Mouse (Mus musculus) lung, postnatal 0 days (tissue): ENCODE measurements around the gene Chil1. TPM values are rescaled to one million over a fixed set of nuclear protein-coding genes. Genes with fewer than 3 reads are reported as not detected.

Source experiments
- ATAC-seq: fragments of 200-750 bp; cut with Nextera tagmentation; 2 replicates; pipeline ENCODE4 v1.8.0; 2017; ENCODE audit warnings: moderate library complexity
- DNase-seq: peaks from one replicate; pipeline ENCODE4 v3.0.0-alpha.2; 2016; ENCODE audit warnings: low spot score
- H3K27ac ChIP-seq: fragments of 300-500 bp; sonication (generic); 2 replicates; pipeline ENCODE4 v1.5.1; 2014; ENCODE audit warnings: antibody characterized with exemption, mild to moderate bottlenecking, low read length, mixed read lengths
- H3K27me3 ChIP-seq: fragments of 300-500 bp; sonication (generic); replicated peaks from 2 replicates; pipeline ENCODE4 v1.6.1; 2014; ENCODE audit warnings: low read length, mixed read lengths; ENCODE audit not compliant: insufficient read depth
- H3K36me3 ChIP-seq: fragments of 300-500 bp; sonication (generic); 2 replicates; pipeline ENCODE4 v1.6.1; 2014; ENCODE audit warnings: low read length, mixed read lengths; ENCODE audit not compliant: insufficient read depth
- H3K4me1 ChIP-seq: fragments of 300-500 bp; sonication (generic); 2 replicates; pipeline ENCODE4 v1.6.1; 2014; ENCODE audit warnings: antibody characterized with exemption, low read depth, low read length, mixed read lengths; ENCODE audit not compliant: insufficient read depth
- H3K4me2 ChIP-seq: fragments of 300-500 bp; sonication (generic); replicated peaks from 2 replicates; pipeline ENCODE4 v1.6.1; 2014; ENCODE audit warnings: low read depth, mild to moderate bottlenecking, low read length, moderate library complexity, mixed read lengths
- H3K4me3 ChIP-seq: fragments of 300-500 bp; sonication (generic); 2 replicates; pipeline ENCODE4 v1.5.1; 2014; ENCODE audit warnings: low read depth, low read length
- H3K9ac ChIP-seq: fragments of 300-500 bp; sonication (generic); replicated peaks from 2 replicates; pipeline ENCODE4 v1.6.1; 2014; ENCODE audit warnings: low read depth, mild to moderate bottlenecking
- H3K9me3 ChIP-seq: fragments of 300-500 bp; sonication (generic); 2 replicates; pipeline ENCODE4 v1.6.1; 2016; ENCODE audit warnings: low read length, mixed read lengths
- CTCF ChIP-seq: IDR thresholded peaks from 2 replicates; pipeline ENCODE4 v1.5.1; 2016; ENCODE audit warnings: antibody characterized with exemption, mild to moderate bottlenecking
- EP300 ChIP-seq: IDR thresholded peaks from 2 replicates; pipeline ENCODE4 v1.6.1; 2016; ENCODE audit warnings: antibody characterized with exemption, mild to moderate bottlenecking, control low read depth
- WGBS: fragments of 180-500 bp; shearing (Covaris S2); extraction: QIAGEN DNeasy Blood & Tissue Kit; methylation state at CpG from one replicate; pipeline ENCODE4 v1.1.7; 2014; 5-methylcytosine and 5-hydroxymethylcytosine counted together
- polyA plus RNA-seq: library from polyadenylated mRNA; unstranded; fragments of >200 nt; fragmentation: Nextera tagmentation; extraction: Ambion mirVana; gene quantifications from 2 replicates; pipeline ENCODE4 v1.2.1, GENCODE M21; 2015

Gene Chil1
- polyA plus RNA-seq, 1 experiment from 2014 or later = 550 TPM

DNA sequence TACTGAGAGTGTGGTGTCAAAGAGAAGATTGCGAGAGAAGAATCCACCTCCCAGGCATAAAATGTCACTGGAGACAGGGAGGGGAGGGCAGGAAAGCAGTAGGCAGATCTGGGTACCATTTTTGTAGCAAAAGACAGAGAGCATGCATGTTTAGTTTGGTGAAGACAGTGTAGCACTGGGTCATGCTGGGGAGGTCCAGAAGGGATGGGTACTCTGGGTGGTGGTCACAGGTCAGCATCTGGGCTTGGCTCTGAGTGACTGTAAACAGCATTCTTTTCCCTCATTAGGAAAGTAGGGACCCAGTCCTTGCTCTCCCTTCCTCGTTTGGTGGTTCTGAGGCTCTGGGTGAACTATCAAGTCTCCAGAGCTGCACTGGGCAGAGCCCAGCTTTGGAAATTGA is 18.5 kb downstream of the Chil1 start:
- ATAC-seq (no peak), DNase-seq (no peak)
- WGBS = 52% methylated on average over 2 of the region's 2 CpGs
- Histone ChIP-seq H3K4me1 (peaks cover 15% of the 10 kb centered on the region; the same call in 1 of the 2 replicates), H3K27ac (no peak overlapping the region), H3K9me3 (no peaks in the 10 kb centered on the region), H3K9ac (no peak overlapping the region), H3K4me3 (no peak overlapping the region), H3K36me3 (no peaks in the 10 kb centered on the region), H3K4me2 (no peak overlapping the region), H3K27me3 (no peaks in the 10 kb centered on the region)
- TF ChIP-seq EP300 = no peak
- no peak for TF ChIP-seq CTCF

DNA sequence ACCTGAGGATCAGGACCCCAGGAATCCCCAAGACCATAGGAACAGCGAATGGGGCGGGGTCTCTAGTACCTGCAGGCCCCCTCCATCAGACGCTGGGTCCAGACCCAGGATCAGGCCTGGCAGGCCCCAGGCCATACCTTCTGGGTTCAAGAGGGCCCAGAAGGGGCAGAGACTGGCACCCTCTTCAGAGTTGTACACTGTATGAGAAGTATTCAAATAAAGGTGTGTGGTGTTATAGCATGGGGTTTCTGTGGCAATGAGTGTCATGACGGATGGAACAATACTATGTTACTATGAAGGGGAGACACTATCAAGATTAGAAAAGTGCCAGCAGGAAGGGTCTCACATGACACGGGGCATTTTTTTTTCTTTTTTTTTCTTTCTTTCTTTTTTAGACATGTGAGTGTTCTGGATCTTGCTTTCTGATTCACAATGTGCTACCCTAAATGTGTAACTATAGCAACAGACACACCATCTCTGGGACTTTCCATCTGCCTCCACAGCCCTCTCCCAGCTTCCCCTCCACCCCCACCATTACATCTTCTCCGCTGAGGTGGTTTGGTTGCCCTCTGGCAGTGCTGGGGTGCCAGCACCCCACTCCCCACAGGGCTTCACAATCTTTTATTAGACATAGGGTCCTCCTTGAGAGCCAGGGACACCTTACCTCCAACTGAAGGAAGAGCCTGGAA is 19.2 kb downstream of the Chil1 start:
- H3K4me1 ChIP-seq = 0 out of 2 replicates have a peak, but pooled peaks cover 15% of the 10 kb centered on the region

DNA sequence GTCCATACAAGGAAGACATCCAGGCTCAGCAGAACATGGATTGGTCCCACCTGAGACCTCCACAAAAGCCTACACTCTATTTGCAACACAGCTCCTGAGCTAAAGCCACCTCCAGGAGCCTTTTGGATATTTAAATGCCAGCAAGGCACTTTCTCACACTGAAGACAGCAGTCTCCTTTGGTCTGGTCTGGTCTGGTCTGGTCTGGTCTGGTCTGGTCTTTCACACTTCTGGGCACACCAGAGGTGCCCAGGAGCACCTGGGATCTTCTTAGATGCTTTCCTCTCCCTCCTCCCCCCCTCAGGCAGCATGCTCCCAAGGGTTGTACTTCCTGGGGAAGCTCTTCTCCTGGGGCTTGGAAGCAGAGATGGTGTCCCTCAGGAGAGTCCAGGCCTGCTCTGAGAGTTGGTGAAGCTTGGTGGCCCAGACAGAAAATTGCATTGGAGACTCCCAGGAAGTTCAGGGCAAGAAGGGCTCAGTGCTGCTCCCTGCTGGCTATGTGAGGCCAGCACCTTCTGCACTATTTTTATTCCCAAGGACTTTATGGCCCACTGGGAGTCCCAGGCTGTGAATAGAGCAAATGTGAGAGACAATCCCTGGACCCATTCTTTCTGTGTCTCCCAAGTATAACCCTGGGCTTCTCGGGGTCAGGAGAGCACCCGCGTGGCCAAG is 19.9 kb downstream of the Chil1 start:
- Histone ChIP-seq H3K27me3 (no peaks in the 10 kb centered on the region), H3K4me1 (0 out of 2 replicates have a peak, but pooled peaks cover 15% of the 10 kb centered on the region), H3K4me3 (no peak overlapping the region), H3K36me3 (no peaks in the 10 kb centered on the region), H3K4me2 (no peak overlapping the region), H3K27ac (peak overlapping the region; percentile 65; the same call in 1 of the 2 replicates), H3K9ac (no peak overlapping the region), H3K9me3 (no peaks in the 10 kb centered on the region)
- WGBS = 47% methylated on average over 3 of the region's 3 CpGs
- ATAC-seq (peak; percentile 13; the same call in 1 of the 2 replicates), DNase-seq (peak; percentile 81)
- TF ChIP-seq EP300 (no peak), CTCF (peak; percentile 87)

More for the DNA sequence above, 19.2 kb downstream of the Chil1 start:
- peak; percentile 70 for DNase-seq
- Histone ChIP-seq H3K9me3 (no peaks in the 10 kb centered on the region), H3K36me3 (no peaks in the 10 kb centered on the region), H3K4me2 (no peak overlapping the region), H3K27ac (peak overlapping the region; percentile 65), H3K4me3 (no peak overlapping the region), H3K27me3 (no peaks in the 10 kb centered on the region), H3K9ac (no peak overlapping the region)
- TF ChIP-seq CTCF (no peak), EP300 (0 out of 2 replicates have a peak, but pooled peaks have one; percentile 20)
- 73% methylated on average over 6 of the region's 6 CpGs for WGBS
- peak; percentile 65 for ATAC-seq

DNA sequence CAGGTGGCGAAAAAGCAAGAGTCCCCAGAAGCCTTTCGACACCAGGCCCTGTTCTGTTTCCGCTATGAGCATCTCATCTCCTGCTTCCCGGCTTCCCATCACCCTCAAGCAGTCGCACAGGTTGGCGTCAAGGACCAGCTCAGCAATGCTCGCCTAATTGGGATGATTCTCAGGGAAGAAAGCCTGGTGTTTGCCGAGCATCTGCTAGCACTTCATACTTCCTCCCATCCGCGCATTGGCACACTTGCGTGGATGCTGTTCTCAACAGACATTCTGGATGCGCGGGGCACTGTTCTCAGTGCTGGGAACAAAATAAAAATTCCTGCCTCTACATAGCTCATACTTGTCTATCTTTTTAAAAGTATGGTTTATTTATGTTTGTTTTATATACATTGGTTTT is 22.3 kb downstream of the Chil1 start:
- Histone ChIP-seq H3K9ac (no peak overlapping the region), H3K9me3 (no peaks in the 10 kb centered on the region), H3K4me3 (no peak overlapping the region), H3K36me3 (no peaks in the 10 kb centered on the region), H3K4me2 (no peak overlapping the region), H3K27me3 (no peaks in the 10 kb centered on the region), H3K27ac (no peak overlapping the region), H3K4me1 (0 out of 2 replicates have a peak, but pooled peaks cover 15% of the 10 kb centered on the region)
- DNase-seq = no peak
- 87% methylated on average over 13 of the region's 13 CpGs for WGBS
- no peak for TF ChIP-seq CTCF
- TF ChIP-seq EP300 = no peak
- ATAC-seq = no peak

DNA sequence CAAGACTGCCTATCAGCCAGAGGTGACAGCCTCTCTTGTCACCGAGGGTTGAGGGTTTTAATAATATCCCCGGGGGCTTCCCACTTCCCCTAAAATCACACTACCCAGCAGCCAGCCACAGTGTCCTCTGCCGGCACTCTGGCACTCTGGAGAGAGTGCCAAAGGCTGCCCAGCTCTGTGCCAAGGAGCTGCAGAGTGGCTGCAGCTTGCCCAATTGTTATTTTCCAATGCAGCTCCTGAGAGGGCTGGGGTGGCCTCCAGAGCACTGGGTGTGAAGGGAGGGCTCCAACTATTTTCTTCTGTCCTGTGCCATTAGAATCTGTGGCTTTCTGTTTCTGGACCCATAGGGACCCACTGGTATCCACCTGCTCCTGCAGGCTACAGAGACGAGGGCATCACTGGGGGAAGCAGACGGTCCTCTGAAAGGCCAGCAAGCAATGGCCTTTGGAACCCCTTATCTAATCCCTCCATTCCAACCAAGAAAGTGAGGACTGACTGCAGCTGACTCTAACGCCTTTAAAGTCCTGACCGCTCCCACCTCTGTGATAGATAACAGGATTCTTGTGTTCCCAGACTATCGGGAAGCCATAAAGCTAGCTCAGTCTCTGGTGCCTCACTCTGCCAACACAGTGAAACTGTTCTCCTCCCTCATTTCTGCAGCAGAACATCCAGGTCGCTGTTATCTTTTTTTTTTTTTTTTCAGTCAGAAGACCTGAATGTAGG is 23.5 kb downstream of the Chil1 start:
- ATAC-seq (no peak), DNase-seq (no peak)
- Histone ChIP-seq H3K9ac (no peak overlapping the region), H3K4me3 (no peak overlapping the region), H3K9me3 (no peaks in the 10 kb centered on the region), H3K27me3 (no peaks in the 10 kb centered on the region), H3K36me3 (no peaks in the 10 kb centered on the region), H3K4me1 (0 out of 2 replicates have a peak, but pooled peaks cover 15% of the 10 kb centered on the region), H3K27ac (no peak overlapping the region), H3K4me2 (no peak overlapping the region)
- WGBS = 29% methylated on average over 9 of the region's 9 CpGs
- no peak for TF ChIP-seq CTCF
- no peak for TF ChIP-seq EP300

DNA sequence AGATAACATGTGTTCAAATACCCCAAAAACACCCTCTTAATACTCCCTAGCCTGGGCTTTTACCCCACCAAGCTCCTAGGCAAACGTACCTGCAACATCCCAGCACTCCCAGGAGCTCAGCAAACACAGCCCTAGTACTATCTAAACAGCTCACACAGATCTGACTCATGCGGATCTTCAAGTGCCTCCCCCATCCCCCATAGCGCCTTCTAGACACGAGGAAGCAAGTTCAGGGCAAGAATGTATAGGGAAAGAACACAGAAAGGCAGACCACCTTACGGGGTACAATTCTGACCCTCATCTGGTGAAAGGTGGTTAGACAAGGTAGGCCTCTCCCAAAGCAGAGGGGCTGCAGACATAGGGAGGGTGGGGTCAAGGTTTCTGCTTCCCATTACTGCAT is 24.1 kb downstream of the Chil1 start:
- peak; percentile 71 for DNase-seq
- 16% methylated on average over 5 of the region's 5 CpGs for WGBS
- ATAC-seq = peak; percentile 55
- no peak overlapping the region for H3K9ac ChIP-seq
- H3K4me3 ChIP-seq = no peak overlapping the region
- H3K27ac ChIP-seq = no peak overlapping the region
- no peaks in the 10 kb centered on the region for H3K27me3 ChIP-seq
- H3K9me3 ChIP-seq = no peaks in the 10 kb centered on the region
- 0 out of 2 replicates have a peak, but pooled peaks cover 12% of the 10 kb centered on the region for H3K4me1 ChIP-seq
- no peak overlapping the region for H3K4me2 ChIP-seq
- TF ChIP-seq CTCF (no peak), EP300 (no peak)
- H3K36me3 ChIP-seq = no peaks in the 10 kb centered on the region
